Mouse (Mus musculus): ENCODE results near the gene Ovol1.

Ovol1 gene

DNA sequence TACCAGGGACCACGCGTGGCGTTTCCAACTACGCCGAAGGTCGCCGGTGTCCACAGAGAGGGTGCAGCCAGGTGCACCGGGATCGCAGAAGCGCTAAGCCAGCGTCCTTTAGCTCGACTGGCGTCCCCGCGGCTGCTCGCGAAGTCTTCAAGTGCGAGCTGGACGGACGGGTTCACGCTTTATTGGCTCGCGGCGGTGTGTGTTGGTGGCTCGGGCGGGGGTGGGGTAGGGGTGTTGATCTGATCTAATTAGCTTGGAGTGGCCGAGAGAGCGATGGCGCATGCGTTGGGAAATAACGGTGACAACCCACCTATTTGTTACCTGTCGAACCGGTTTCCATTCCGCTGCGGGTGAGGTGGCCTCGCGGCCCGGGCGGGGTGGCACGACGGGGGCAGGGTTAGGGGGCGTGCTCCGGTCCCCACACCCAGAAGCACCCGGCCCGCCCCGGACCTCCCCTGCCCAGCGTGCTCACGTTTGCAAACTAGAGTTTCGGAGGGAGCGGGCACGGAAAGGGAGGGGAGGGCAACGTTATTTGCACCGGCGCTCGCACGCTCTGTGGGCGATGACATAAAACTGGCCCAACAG is at the start of gene Ovol1:
Gene Ovol1 (minus strand): TSS at position 190 of the 585 bp plus-strand sequence.
- DNase-seq = no peak

GRCm38 (mm10) chr19:5609547-5610404 is 49.3 kb upstream of the Ovol1 start, which contains the start of gene Kat5:
TSS of gene Kat5 (minus strand) at chr19:5610237.
- peak; percentile 92 for DNase-seq

GRCm38 (mm10) chr19:5609171-5609546 is 48.7 kb upstream of the Ovol1 start:
- DNase-seq = no peak

DNA sequence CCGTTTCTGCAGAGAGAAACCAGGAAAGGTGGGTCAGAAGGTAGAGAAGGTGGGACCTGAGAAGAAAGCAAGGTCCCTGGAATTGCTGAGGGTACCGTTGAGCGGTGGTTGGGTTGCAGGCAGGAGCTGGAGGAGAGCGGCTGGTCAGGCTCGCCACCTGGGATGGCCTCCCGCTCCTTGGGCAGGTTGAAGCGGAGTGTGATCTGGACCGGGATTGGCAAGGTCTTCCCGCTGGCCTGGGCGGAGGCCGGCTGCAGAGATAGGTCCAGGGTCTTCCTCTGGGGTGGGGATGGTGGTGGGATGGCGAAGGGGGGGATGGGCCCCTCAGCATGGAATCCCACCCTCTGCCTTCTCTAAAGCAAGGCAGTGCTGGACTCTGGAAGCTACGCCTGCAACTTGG is 48.3 kb upstream of the Ovol1 start:
- no peak for DNase-seq

- DNase-seq = no peak
These were observed 47.4 kb upstream of the Ovol1 start for GRCm38 (mm10) chr19:5607705-5608410.

DNA sequence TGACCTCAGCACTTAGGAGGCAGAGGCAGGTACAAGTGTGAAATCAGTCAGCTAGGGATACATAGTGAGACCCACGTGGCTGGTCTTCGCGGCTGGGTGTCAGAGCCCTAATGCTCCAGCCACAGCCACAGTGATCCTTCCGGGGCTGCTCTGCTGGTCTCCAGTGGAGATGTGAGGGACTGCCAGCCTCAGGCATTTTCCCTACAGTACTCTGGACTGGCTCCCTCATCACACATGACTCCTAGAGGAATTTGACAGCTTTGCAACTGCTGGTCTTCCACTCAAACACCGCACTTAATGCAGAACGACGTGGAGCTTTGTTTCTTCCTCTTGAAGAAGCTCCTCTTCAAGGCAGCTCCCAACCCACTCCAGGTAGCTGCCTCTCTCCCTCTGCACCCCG is 45.8 kb upstream of the Ovol1 start:
- no peak for DNase-seq

GRCm38 (mm10) chr19:5605126-5605525 is 44.7 kb upstream of the Ovol1 start:
- peak; percentile 45 for DNase-seq

GRCm38 (mm10) chr19:5603664-5604063 is 43.2 kb upstream of the Ovol1 start:
- no peak for DNase-seq

DNA sequence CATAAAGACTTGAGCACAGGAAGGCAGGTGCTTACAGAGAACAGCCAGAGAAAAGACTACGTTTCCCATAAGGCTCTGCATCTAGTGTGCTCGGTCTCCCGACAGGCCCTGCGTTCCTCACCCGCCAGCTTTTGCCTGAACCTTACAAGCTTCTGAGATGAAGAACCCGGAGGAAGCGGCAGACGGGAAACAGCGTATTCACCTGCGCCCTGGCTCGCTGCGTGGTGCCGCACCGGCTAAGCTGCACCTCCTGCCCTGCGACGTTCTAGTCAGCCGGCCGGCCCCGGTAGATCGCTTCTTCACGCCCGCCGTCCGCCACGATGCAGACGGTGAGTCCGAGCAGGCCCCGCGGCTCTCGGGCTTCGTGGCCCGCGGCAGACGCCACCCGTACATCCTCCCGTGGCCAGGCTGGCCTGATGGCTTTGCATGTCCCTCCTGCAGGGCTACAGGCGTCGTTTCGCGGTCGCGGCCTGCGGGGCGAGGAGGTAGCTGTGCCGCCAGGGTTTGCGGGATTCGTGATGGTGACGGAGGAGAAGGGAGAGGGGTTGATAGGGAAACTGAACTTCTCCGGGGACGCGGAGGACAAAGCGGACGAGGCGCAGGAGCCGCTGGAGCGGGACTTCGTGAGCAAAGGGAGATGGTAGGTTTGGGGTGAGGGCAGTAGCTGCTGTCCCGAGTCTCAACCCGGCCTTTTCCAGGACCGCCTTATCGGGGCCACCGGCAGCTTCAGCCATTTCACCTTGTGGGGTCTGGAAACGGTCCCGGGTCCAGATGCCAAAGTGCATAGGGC is 41.5 kb upstream of the Ovol1 start, which contains the start of gene Rnaseh2c:
Gene Rnaseh2c (plus strand): TSS at position 122 of the 790 bp plus-strand sequence.
- DNase-seq = peak; percentile 87

DNA sequence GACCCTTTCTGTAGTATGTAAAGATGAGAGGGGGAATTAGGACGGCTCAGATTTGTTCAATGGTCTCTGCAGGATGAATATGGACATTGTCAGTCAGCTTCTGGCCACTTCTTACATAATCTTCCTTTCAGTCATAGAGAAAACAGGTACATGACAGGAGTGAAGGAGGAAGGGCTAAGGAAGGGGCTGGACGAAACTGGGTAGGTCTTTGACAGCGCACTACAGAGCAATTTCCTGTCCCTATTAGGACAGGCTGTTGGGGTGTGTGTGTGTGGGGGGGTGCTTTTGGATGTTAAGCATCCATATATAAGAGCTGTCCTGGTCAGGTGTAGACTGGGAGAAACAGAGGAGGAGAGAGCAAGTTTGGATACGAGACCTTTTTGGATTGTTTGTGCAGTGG is 38.8 kb upstream of the Ovol1 start:
- DNase-seq = no peak

DNA sequence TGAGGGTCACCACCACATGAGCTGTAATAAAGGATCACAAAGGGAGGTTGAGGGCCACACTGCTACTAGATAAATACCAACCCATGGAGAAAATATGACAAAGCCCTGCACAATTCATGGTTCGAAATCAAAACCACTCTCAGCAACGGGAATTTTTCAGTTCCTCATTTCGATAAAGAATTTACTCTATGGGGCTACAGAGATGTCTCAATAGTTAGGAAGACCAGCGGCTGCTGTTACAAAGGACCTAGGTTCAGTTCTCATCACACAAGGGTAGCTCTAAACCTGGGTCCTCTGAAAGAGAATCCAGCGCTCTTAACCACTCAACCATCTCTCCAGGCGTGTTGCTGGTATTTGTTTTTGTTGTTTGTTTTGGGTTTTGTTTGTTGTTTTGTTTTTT is 31.4 kb upstream of the Ovol1 start:
- no peak for DNase-seq

DNA sequence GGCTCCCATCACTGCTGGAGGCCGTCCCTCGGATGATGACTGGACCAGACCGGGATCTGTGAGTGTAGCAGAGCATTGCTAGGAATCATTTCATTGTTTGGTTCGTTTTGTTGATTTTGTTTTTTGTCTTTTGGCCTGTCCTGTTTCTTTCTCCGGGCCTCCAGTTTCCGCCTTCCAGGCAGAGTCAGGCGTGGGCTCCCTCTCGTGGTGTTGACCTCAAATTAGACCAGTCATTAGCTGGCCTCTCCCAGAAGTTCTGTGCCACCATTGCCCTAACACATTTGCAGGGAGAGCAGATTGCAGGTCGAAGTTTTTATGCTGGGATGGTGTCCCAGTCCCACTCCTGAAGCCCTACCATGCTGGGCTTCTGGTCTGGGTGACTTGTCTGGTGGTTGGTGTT is 28.7 kb upstream of the Ovol1 start:
- no peak for DNase-seq

DNA sequence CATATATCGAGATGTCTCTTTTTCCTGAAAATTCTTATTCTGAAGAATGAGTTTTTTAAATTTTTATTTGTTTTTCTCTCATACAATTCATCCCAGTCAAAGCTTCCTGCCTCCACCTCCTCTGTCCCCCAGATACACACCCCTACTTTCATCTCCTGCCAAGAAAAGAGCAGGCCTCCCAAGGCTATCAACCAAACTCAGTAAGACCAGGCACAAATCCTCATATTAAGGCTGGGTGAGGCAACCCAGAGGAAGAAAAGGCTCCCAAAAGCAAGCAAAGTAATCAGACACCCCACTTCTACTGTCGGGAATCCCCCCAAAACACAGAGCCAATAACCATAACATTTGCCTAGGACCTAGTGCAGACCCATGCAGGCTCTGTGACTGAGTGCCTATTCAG is 21.5 kb upstream of the Ovol1 start:
- no peak for DNase-seq

DNA sequence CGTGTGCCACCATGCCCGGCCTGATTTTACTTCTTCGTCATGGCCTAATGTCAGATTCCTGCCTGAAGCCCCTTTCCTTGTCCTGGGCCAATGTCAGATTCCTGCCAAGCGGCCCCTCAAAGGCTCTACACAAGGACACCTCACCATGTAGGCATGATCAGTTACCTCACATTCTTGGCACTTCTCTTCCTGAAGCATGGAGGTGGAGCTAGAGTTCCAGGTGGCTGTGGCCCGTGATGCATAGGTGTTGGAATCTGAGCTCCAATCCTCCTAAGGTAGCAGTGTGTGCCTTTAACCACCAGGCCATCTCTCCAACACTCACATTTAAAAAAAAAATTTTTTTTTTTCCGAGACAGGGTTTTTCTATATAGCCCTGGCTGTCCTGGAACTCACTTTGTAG is 20.3 kb upstream of the Ovol1 start:
- DNase-seq = no peak

GRCm38 (mm10) chr19:5579971-5580370 is 19.5 kb upstream of the Ovol1 start:
- no peak for DNase-seq

- no peak for DNase-seq
These were observed 14.9 kb upstream of the Ovol1 start for GRCm38 (mm10) chr19:5575336-5575735.

DNA sequence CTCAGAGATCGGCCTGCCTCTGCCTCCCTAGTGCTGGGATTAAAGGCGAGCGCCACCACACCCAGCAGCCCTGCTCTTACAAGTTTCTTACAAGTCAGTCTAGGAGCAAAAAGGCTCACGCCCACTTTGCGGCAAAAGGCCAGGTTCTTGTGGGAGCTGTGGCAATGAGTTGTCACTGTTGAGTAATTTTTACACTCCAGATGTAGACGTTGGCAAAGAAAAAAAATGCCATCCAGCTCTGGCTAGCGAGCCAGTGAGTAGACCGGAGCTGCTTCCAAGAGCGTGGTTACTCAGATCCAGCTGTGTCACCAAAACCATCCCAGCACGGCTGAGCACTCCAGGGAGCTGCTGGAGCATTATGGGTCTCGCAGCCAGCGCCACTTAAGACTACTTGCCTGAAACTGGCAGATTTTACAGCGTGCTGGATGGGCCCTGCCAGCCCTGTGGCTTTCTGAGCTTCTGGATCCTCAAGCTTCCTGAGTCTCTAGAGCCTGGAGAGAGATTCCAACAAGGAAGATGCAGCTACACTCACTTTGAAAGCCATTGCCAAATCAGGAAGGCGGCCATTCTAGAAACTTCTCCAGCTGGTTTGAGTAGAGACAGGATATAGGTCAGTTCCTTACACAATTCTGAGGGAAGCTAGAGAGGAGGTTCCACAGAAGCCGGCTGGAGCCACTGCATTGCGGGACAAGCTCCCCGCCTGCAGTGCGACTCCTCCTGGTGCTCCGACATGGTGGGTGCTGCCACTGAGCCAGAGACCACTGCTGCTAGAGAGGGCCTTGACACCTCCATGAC is 12.1 kb upstream of the Ovol1 start:
- DNase-seq = peak; percentile 86

DNA sequence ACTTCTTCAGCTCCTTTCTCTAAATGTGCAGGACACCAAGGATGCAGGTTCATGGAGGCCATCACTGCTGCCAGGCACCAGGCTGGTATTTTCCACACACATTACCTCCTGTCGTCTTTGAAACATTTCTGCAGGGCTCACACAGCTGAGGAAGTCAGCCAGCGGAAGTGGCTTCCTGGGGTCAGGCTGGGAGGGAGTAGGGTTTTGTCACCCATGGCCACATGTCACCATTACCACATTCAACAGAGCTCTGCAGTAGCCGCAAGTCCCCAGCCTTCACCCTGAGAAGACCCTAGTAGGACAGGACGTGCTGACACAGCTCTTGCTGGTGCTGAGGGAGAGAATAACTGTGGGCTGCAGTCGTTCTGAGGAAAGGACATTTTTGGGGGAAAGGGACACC is 11.4 kb upstream of the Ovol1 start:
- DNase-seq = no peak

DNA sequence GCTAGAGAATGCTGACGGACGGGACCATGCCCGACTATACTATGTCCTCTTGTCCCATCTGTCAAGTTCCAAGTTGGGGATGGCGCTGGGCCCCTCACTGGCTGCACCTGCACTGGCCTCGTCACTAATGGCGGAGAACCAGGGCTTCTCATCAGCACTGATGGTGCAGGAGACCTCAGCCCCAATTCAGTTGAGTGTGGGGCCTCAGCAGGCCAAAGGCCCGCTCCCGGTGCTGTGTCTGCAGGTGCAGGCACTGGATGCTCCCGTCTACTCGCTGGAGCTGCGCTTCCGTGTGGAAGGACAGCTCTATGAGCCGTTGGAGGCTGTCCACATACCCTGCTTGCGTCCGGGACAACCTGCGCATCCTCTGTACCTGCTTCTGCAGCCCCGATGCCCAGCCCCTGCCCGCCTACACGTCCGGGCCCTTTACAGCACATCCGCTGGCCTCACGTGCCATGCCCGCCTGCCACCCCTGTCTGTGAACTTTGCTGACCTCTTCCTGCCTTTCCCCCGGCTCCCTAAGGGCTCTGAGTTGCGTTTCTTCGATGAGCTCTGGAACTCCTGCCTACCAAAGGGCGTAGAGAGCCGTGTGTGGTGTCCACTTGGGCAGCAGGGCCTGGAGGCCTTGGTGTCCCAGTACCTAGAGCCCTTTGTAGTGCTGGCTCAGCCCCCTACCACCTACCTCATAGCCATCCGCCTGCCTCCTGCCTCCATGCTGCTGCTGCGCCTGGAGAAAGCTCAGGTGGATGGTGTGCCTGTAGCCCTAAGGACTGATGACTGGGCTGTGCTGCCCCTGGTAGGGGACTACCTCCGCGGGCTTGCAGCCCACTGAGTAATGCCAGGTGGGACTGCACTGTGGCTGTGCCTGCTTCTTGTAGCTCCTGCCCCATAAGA is 10.2 kb upstream of the Ovol1 start:
- DNase-seq = no peak

DNA sequence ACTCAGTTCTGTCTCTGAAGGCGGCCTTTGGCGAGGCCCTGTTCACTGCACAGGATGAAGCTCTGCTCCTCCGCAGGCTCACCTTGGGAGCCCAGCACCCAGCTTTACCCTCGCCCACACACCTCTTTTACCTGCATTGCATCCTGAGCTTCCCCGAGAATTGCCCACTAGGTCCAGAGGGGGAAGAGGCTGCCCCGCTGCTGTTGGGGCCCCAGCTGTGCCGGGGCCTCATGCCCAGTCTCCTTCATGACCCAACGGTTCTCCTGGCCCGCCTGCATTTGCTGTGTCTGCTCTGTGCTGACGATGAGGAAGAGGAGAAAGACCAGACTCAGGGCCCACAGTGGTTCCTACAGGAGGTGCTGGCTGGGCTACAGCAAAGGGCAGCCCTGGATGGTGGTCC is 9.1 kb upstream of the Ovol1 start:
- no peak for DNase-seq

Measured in right cerebral cortex, adult 18-20 months (tissue).